Mouse (Mus musculus): ENCODE data around the gene 2610028H24Rik.

- TF ChIP-seq CTCF (IDR thresholded peaks at IDR 0.05; ENCODE audit: low read depth) (no peak), EP300 (optimal IDR thresholded peaks at IDR 0.05) (no peak)
These were observed 46.6 kb downstream of the 2610028H24Rik start for GRCm38 (mm10) chr10:76495501-76495900.

Measured in stomach, postnatal 0 days (tissue).